Mouse (Mus musculus): ENCODE measurements at regions not wholly inside any gene's neighbourhood (a gene's known extent, or its start where the extent isn't known, plus 50 kb on each side); places are given as distances from the start of the nearest gene placed in this dataset.

DNA sequence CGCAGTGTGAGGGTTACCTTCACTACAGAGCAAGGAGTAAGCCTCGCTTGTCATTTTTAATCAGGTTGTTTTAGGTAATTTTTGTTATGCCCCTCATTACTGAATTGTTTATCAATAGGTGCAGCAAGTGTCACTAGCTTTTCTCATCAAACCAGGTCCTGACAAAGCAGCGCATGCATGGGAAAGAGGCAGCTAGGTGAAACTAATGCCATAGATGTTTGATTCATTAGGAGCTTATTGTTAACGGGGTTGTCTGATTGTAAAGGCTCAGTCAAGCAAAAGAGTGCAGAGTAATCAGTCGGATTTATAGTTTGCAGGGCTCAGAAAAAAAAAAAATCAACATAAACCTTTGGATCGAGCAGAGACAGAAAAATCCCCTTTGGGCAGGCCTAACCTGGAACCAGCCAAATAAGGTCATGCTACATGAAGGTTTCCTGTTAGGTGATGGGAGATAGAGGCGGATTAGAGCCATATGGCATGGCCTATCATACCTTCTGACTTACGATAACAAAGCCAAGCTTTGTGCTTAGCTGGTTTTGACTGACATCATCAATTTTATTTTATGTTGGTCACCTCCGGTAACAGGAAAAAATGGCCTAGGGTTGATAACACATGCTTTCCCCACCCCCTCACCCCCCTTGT lies 52.4 kb upstream of the Zeb2 start:
- no peak for TF ChIP-seq TBP (IDR thresholded peaks at IDR 0.05; ENCODE audit: low read depth, low read length)
- peak; percentile 30; the same call in 1 of the 2 replicates for TF ChIP-seq ZNF384 (IDR thresholded peaks at IDR 0.05; ENCODE audit: low read depth, low read length)
- TF ChIP-seq ETS1 (IDR thresholded peaks at IDR 0.05; ENCODE audit: low read depth, low read length) = peak; percentile 96
- no peak for TF ChIP-seq MAX (IDR thresholded peaks at IDR 0.05; ENCODE audit: low read length)
- TF ChIP-seq CTCF (IDR thresholded peaks at IDR 0.05 in 2 of 3, conservative IDR thresholded peaks at IDR 0.05 in 1 of 3; ENCODE audit: control insufficient read depth in 1 of 3, insufficient read depth in 1 of 3, low read depth in 2 of 3, low read length in 3 of 3, poor library complexity in 1 of 3, severe bottlenecking in 1 of 3) = no peak
- TF ChIP-seq MAFK (IDR thresholded peaks at IDR 0.05; ENCODE audit: borderline replicate concordance, low read depth, low read length) = no peak
- peak; percentile 54 to 70; a peak in 3 of 4 replicates for TF ChIP-seq EP300 (IDR thresholded peaks at IDR 0.05; ENCODE audit: low read depth in 1 of 2, low read length in 2 of 2)
- TF ChIP-seq NELFE (IDR thresholded peaks at IDR 0.05; ENCODE audit: low read depth, low read length) = no peak
- TF ChIP-seq MEF2A (IDR thresholded peaks at IDR 0.05; ENCODE audit: extremely low read depth, insufficient replicate concordance, low read depth, low read length, poor library complexity, severe bottlenecking) = no peak
- no peak for TF ChIP-seq ZC3H11A (IDR thresholded peaks at IDR 0.05; ENCODE audit: low read depth, low read length)
- peak; percentile 82 for TF ChIP-seq GATA1 (IDR thresholded peaks at IDR 0.05; ENCODE audit: low read depth, low read length)
- TF ChIP-seq MYC (IDR thresholded peaks at IDR 0.05; ENCODE audit: low read depth, low read length) = peak; percentile 35; the same call in 1 of the 2 replicates
